Mouse (Mus musculus) intestine, postnatal 0 days (tissue): ENCODE results near the gene Tfap4. TPM values are rescaled to one million over a fixed set of nuclear protein-coding genes. Genes with fewer than 3 reads are reported as not detected.

Experiments used
- ATAC-seq: fragments of 200-750 bp; cut with Nextera tagmentation; 2 replicates; pipeline ENCODE4 v1.8.0; 2017; ENCODE audit warnings: mild to moderate bottlenecking, moderate TSS enrichment, moderate library complexity
- H3K27ac ChIP-seq: fragments of 300-500 bp; sonication (generic); 2 replicates; pipeline ENCODE4 v1.5.1; 2014; ENCODE audit warnings: mild to moderate bottlenecking, low read depth, low read length, moderate library complexity
- H3K27me3 ChIP-seq: fragments of 300-500 bp; sonication (generic); replicated peaks from 2 replicates; pipeline ENCODE4 v1.6.1; 2014; ENCODE audit warnings: low read length, mixed read lengths; ENCODE audit not compliant: control insufficient read depth, insufficient read depth
- H3K36me3 ChIP-seq: fragments of 300-500 bp; sonication (generic); 2 replicates; pipeline ENCODE4 v1.6.1; 2014; ENCODE audit warnings: mild to moderate bottlenecking, moderate library complexity; ENCODE audit not compliant: control insufficient read depth, insufficient read depth
- H3K4me1 ChIP-seq: fragments of 300-500 bp; sonication (generic); replicated peaks from 2 replicates; pipeline ENCODE4 v1.6.1; 2014; ENCODE audit warnings: antibody characterized with exemption, low read length, mixed read lengths; ENCODE audit not compliant: control insufficient read depth, insufficient read depth
- H3K4me2 ChIP-seq: fragments of 300-500 bp; sonication (generic); replicated peaks from 2 replicates; pipeline ENCODE4 v1.6.1; 2014; ENCODE audit warnings: low read depth, mild to moderate bottlenecking, moderate library complexity
- H3K4me3 ChIP-seq: fragments of 300-500 bp; sonication (generic); 2 replicates; pipeline ENCODE4 v1.5.1; 2014; ENCODE audit warnings: low read depth, low read length
- H3K9ac ChIP-seq: fragments of 300-500 bp; sonication (generic); 2 replicates; pipeline ENCODE4 v1.6.1; 2014; ENCODE audit warnings: mild to moderate bottlenecking, low read depth, low read length
- H3K9me3 ChIP-seq: fragments of 300-500 bp; sonication (generic); 2 replicates; pipeline ENCODE4 v1.6.1; 2016; ENCODE audit warnings: mixed run types; ENCODE audit not compliant: control insufficient read depth
- CTCF ChIP-seq: sonication (generic); IDR thresholded peaks from 2 replicates; pipeline ENCODE4 v1.5.1; 2016; ENCODE audit warnings: low read depth, mild to moderate bottlenecking, control low read depth, antibody characterized with exemption, moderate library complexity
- WGBS: fragments of 180-500 bp; shearing (Covaris S2); extraction: QIAGEN DNeasy Blood & Tissue Kit; methylation state at CpG from one replicate; pipeline ENCODE4 v1.1.7; 2014; 5-methylcytosine and 5-hydroxymethylcytosine counted together
- polyA plus RNA-seq: library from polyadenylated mRNA; unstranded; fragments of >200 nt; fragmentation: Nextera tagmentation; extraction: Ambion mirVana; gene quantifications from 2 replicates; pipeline ENCODE4 v1.2.1, GENCODE M21; 2015

Gene Tfap4
- polyA plus RNA-seq, 1 experiment from 2014 or later: 10.8 TPM

- ATAC-seq: peak; percentile 70
- 41% methylated on average over 8 of the region's 8 CpGs for WGBS
- Histone ChIP-seq H3K36me3 (no peaks in the 10 kb centered on the region), H3K9ac (no peak overlapping the region), H3K4me2 (no peak overlapping the region), H3K27me3 (0 out of 2 replicates have a peak, but pooled peaks cover 3% of the 10 kb centered on the region), H3K4me3 (no peak overlapping the region), H3K27ac (no peak overlapping the region), H3K4me1 (0 out of 2 replicates have a peak, but pooled peaks cover 2% of the 10 kb centered on the region), H3K9me3 (no peaks in the 10 kb centered on the region)
- TF ChIP-seq CTCF: no peak
These were observed 61.7 kb downstream of the Tfap4 start for GRCm38 (mm10) chr16:4497762-4498607.

DNA sequence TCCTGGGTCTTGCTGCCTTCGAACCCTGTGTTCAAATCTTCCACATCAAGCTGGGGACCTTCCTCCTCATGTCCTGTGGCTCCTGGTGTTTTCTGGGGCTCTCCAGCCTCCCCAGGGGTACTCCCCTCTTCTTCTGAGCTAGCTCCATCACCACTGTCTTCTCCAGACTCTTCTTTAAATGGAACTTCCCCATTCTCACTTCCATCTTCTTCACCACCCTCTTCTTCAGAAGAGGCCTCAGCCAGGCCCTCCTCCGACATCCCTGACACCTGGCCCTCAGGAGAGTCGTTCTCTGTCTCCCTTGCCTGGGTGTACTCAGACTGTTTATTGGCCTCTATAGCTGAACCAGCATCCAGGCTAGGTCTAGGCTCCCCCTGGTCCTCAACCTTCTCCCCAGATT, 63.2 kb downstream of the Tfap4 start:
- no peak for TF ChIP-seq CTCF
- Histone ChIP-seq H3K4me2 (no peak overlapping the region), H3K9me3 (no peaks in the 10 kb centered on the region), H3K27ac (no peak overlapping the region), H3K4me1 (0 out of 2 replicates have a peak, but pooled peaks cover 2% of the 10 kb centered on the region), H3K36me3 (no peaks in the 10 kb centered on the region; the same call in 1 of the 2 replicates), H3K4me3 (no peak overlapping the region), H3K27me3 (0 out of 2 replicates have a peak, but pooled peaks cover 3% of the 10 kb centered on the region), H3K9ac (no peak overlapping the region)
- 91% methylated on average over 3 of the region's 3 CpGs for WGBS
- ATAC-seq: no peak

GRCm38 (mm10) chr16:4495861-4496260, 63.8 kb downstream of the Tfap4 start:
- 0 out of 2 replicates have a peak, but pooled peaks cover 2% of the 10 kb centered on the region for H3K4me1 ChIP-seq
- no peaks in the 10 kb centered on the region; the same call in 1 of the 2 replicates for H3K36me3 ChIP-seq
- no peak overlapping the region for H3K9ac ChIP-seq
- 86% methylated on average over 5 of the region's 5 CpGs for WGBS
- no peak for ATAC-seq
- H3K27ac ChIP-seq: no peak overlapping the region
- no peak overlapping the region for H3K4me2 ChIP-seq
- H3K27me3 ChIP-seq: 0 out of 2 replicates have a peak, but pooled peaks cover 3% of the 10 kb centered on the region
- H3K4me3 ChIP-seq: no peak overlapping the region
- H3K9me3 ChIP-seq: no peaks in the 10 kb centered on the region
- TF ChIP-seq CTCF: no peak

Other genes starting within 250 kb of the Tfap4 start
- 1.5 and 2.1 TPM in 2 replicates for gene Adcy9, start 139.4 kb downstream of the Tfap4 start, polyA plus RNA-seq
- gene Srl, start 18.0 kb downstream of the Tfap4 start, polyA plus RNA-seq: 2.2 and 2.4 TPM in 2 replicates
- gene Glis2, start 34.9 kb upstream of the Tfap4 start, polyA plus RNA-seq: 9.2 and 10.5 TPM in 2 replicates
- 63.3 and 72.1 TPM in 2 replicates for gene Pam16, start 65.1 kb upstream of the Tfap4 start, polyA plus RNA-seq
- 5.0 and 5.3 TPM in 2 replicates for gene Vasn, start 80.1 kb upstream of the Tfap4 start, polyA plus RNA-seq
- gene Dnaja3, start 80.1 kb upstream of the Tfap4 start, polyA plus RNA-seq: 37.9 and 38.6 TPM in 2 replicates
- gene Coro7, start 119.9 kb upstream of the Tfap4 start, polyA plus RNA-seq: 25.3 and 27.5 TPM in 2 replicates
- gene Nmral1, start 159.5 kb upstream of the Tfap4 start, polyA plus RNA-seq: 10.2 and 11.6 TPM in 2 replicates
- 63.1 and 64.3 TPM in 2 replicates for gene Hmox2, start 166.5 kb upstream of the Tfap4 start, polyA plus RNA-seq
- 68.0 and 75.2 TPM in 2 replicates for gene Cdip1, start 230.4 kb upstream of the Tfap4 start, polyA plus RNA-seq